Mouse (Mus musculus) kidney, adult 2 months (tissue): Measurements from ENCODE around the gene Spem2. TPM values are rescaled to one million over a fixed set of nuclear protein-coding genes. Genes with fewer than 3 reads are reported as not detected.

Experiments
- DNase-seq: peaks from one replicate; pipeline ENCODE4 v3.0.0; 2021
- H3K27ac ChIP-seq: fragments of 200-500 bp; 2 replicates; pipeline ENCODE4 v1.5.1; 2012; ENCODE audit warnings: low read depth, low read length, control low read depth, inconsistent platforms; ENCODE audit not compliant: insufficient read depth
- H3K27me3 ChIP-seq: fragments of 200-500 bp; replicated peaks from 2 replicates; pipeline ENCODE4 v1.6.1; 2012; ENCODE audit warnings: mild to moderate bottlenecking, moderate library complexity, low read length, inconsistent platforms; ENCODE audit not compliant: control insufficient read depth, insufficient read depth
- H3K36me3 ChIP-seq: fragments of 200-500 bp; 2 replicates; pipeline ENCODE4 v1.6.1; 2012; ENCODE audit warnings: mild to moderate bottlenecking, moderate library complexity, low read length, inconsistent platforms; ENCODE audit not compliant: control insufficient read depth, insufficient read depth
- H3K4me1 ChIP-seq: fragments of 200-500 bp; 2 replicates; pipeline ENCODE4 v1.6.1; 2011; ENCODE audit warnings: low read length; ENCODE audit not compliant: control insufficient read depth, insufficient read depth
- H3K4me3 ChIP-seq: fragments of 200-500 bp; 2 replicates; pipeline ENCODE4 v1.5.1; 2011; ENCODE audit warnings: mild to moderate bottlenecking, low read depth, low read length, control low read depth; ENCODE audit not compliant: insufficient read depth
- CTCF ChIP-seq: fragments of 200-500 bp; conservative IDR thresholded peaks from 2 replicates; pipeline ENCODE4 v1.5.1; 2011; ENCODE audit warnings: low read depth, mild to moderate bottlenecking, control low read depth, low read length, moderate library complexity, mixed read lengths; ENCODE audit not compliant: insufficient read depth, insufficient read length
- POLR2A ChIP-seq: fragments of 200-500 bp; IDR thresholded peaks from one replicate; pipeline ENCODE4 v1.6.1; 2011; ENCODE audit warnings: low read depth, low read length, control low read depth
- WGBS: fragments of 180-500 bp; shearing (Covaris S2); methylation state at CpG from one replicate; pipeline ENCODE4 v1.1.7; 2018; 5-methylcytosine and 5-hydroxymethylcytosine counted together
- polyA plus RNA-seq: library from polyadenylated mRNA; depleted of rRNA; stranded (reverse); fragments of >200 nt; gene quantifications from 2 replicates; pipeline ENCODE4 v1.2.3, GENCODE M21; 2012

The Spem2 gene
- polyA plus RNA-seq, 1 experiment: 0.20 TPM

- WGBS: 43% methylated on average over 15 of the region's 15 CpGs
- Histone ChIP-seq H3K27ac (no peak overlapping the region), H3K36me3 (no peaks in the 10 kb centered on the region), H3K4me1 (peaks cover 5% of the 10 kb centered on the region; the same call in 1 of the 2 replicates), H3K4me3 (peak overlapping the region; percentile 36; the same call in 1 of the 2 replicates), H3K27me3 (no peaks in the 10 kb centered on the region)
- no peak for TF ChIP-seq POLR2A
- TF ChIP-seq CTCF: no peak
- DNase-seq: peak; percentile 65
These were observed 33.4 kb downstream of the Spem2 start for GRCm38 (mm10) chr11:69784793-69785272.

DNA sequence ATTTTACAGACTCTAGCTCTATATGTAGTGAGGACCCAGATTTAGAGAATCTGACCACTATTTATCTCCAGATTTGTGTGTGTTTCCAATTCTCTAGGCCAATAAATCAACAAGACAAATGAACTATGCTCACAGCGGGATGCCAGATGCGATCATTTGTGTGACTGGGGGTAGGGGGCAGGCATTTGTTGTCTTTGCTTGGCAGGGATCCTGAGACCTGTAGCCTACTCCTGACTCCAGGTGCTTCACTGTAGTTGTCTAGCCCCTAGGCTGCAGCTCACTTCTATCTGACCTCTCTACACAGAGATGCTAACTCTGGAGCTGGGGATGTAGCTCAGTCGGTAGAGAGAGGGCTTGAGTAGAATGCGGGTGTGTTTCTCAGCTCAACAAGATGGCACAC, 36.4 kb downstream of the Spem2 start:
- TF ChIP-seq POLR2A: no peak
- TF ChIP-seq CTCF: no peak
- Histone ChIP-seq H3K4me3 (no peak overlapping the region), H3K27ac (no peak overlapping the region), H3K27me3 (no peaks in the 10 kb centered on the region), H3K36me3 (no peaks in the 10 kb centered on the region), H3K4me1 (peaks cover 5% of the 10 kb centered on the region; the same call in 1 of the 2 replicates)
- DNase-seq: no peak
- WGBS: 39% methylated on average over 4 of the region's 4 CpGs

- TF ChIP-seq CTCF (no peak), POLR2A (no peak)
- Histone ChIP-seq H3K4me3 (no peak overlapping the region), H3K4me1 (no peaks in the 10 kb centered on the region), H3K27me3 (no peaks in the 10 kb centered on the region), H3K27ac (no peak overlapping the region), H3K36me3 (no peaks in the 10 kb centered on the region)
- 58% methylated on average over 7 of the region's 7 CpGs for WGBS
- no peak for DNase-seq
These were observed 39.3 kb downstream of the Spem2 start for GRCm38 (mm10) chr11:69778985-69779384.

DNA sequence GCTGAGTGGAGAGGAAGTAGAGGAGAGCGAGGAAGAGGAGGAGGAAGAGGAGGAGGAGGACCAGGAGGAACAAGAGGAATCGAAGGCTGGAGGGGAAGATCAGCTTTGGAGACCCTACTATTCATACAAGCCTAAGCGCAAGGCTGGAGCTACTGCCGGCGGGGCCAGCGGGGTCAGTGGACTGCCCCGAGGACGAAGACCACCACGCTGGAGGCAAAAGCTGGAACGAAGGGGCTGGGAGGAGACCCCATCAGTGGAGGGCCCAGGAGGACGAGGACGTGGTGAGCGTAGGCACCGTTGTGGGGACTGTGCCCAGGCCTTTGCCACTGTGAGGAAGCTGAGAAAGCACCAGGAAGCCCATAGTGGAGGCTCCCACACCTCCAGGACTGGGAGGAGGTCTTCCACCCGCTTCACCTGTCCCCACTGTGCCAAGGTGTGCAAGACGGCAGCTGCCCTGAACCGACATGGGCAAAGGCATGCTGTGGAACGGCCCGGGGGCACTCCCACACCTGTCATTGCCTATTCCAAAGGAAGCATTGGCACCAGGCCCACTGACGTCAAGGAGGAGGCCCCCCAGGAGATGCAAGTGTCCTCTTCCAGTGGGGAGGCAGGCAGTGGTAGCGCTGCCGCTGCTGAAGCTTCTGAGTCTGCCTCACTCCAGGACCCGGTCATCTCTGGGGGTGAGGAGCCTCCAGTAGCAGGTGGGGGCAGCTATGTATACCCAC, 39.8 kb downstream of the Spem2 start:
- Histone ChIP-seq H3K27me3 (no peaks in the 10 kb centered on the region), H3K36me3 (no peaks in the 10 kb centered on the region), H3K27ac (no peak overlapping the region), H3K4me1 (no peaks in the 10 kb centered on the region), H3K4me3 (no peak overlapping the region)
- TF ChIP-seq POLR2A (no peak), CTCF (no peak)
- DNase-seq: no peak
- 68% methylated on average over 23 of the region's 23 CpGs for WGBS

DNA sequence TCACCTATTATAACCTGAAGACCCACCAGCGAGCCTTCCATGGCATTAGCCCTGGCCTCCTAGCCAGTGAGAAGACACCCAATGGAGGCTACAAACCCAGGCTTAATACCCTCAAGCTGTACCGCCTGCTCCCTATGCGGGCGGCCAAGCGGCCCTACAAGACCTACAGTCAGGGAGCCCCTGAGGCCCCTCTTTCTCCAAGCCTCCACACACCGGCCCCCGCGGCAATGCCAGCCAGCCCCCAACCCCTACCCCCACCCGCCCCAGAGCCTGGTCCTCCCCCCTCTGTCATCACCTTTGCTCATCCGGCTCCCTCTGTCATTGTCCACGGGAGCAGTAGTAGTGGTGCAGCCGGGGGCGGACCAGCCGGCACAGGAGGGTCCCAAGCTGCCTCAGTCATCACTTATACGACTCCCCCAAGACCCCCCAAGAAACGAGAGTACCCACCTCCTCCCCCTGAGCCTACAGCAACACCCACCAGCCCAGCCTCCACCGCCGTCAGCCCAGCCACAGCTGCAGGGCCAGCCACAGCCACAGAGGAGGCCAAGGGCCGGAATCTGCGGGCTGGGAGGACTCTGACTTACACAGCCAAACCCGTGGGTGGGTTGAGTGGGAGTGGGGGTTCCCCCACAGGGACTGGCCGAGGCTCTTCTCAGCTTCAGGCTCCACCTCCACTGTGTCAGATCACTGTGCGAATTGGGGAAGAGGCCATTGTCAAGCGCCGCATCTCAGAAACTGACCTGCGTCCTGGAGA, 40.6 kb downstream of the Spem2 start:
- Histone ChIP-seq H3K4me1 (no peaks in the 10 kb centered on the region), H3K27me3 (no peaks in the 10 kb centered on the region), H3K4me3 (no peak overlapping the region), H3K36me3 (no peaks in the 10 kb centered on the region), H3K27ac (no peak overlapping the region)
- DNase-seq: no peak
- 64% methylated on average over 26 of the region's 26 CpGs for WGBS
- no peak for TF ChIP-seq POLR2A

DNA sequence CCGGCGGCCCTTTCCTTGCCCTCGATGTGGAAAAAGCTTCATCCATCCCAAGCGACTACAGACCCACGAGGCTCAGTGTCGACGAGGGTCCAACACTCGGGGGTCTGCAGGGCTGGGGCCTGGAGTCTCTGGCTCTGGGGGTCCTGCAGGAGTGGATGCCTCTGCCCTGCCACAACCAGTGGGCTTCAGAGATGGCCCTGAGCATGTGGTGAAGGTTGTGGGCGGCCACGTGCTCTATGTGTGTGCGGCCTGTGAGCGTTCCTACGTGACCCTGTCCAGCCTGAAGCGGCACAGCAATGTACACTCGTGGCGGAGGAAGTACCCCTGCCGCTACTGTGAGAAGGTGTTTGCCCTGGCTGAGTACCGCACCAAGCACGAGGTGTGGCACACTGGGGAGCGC, 41.8 kb downstream of the Spem2 start:
- TF ChIP-seq CTCF: no peak
- no peak for TF ChIP-seq POLR2A
- H3K4me3 ChIP-seq: no peak overlapping the region
- no peak for DNase-seq
- 90% methylated on average over 20 of the region's 20 CpGs for WGBS
- no peak overlapping the region for H3K27ac ChIP-seq
- H3K4me1 ChIP-seq: no peaks in the 10 kb centered on the region
- no peaks in the 10 kb centered on the region for H3K36me3 ChIP-seq
- no peaks in the 10 kb centered on the region for H3K27me3 ChIP-seq

GRCm38 (mm10) chr11:69775716-69776115, 42.5 kb downstream of the Spem2 start:
- H3K4me1 ChIP-seq: no peaks in the 10 kb centered on the region
- no peak for DNase-seq
- H3K27ac ChIP-seq: no peak overlapping the region
- H3K4me3 ChIP-seq: no peak overlapping the region
- WGBS: 72% methylated on average over 10 of the region's 10 CpGs
- TF ChIP-seq CTCF (no peak), POLR2A (no peak)
- H3K36me3 ChIP-seq: no peaks in the 10 kb centered on the region
- H3K27me3 ChIP-seq: no peaks in the 10 kb centered on the region
